Mouse (Mus musculus) splenic B cell, adult 2 months (primary cell): ENCODE results near the gene Zdhhc6.

ENCODE experiments used
- DNase-seq: peaks from one replicate; pipeline ENCODE4 v3.0.0-alpha.2; 2011; ENCODE audit warnings: low read depth, low spot score
- H3K27me3 ChIP-seq: 2 replicates; pipeline ENCODE4 v1.6.1; 2012; ENCODE audit warnings: mild to moderate bottlenecking, low read length, moderate library complexity, mixed read lengths; ENCODE audit not compliant: control insufficient read depth, poor library complexity, insufficient read depth, severe bottlenecking
- H3K36me3 ChIP-seq: 2 replicates; pipeline ENCODE4 v1.6.1; 2012; ENCODE audit warnings: mild to moderate bottlenecking, low read length, moderate library complexity, mixed read lengths; ENCODE audit not compliant: control insufficient read depth, poor library complexity, insufficient read depth, severe bottlenecking

The Zdhhc6 gene

DNA sequence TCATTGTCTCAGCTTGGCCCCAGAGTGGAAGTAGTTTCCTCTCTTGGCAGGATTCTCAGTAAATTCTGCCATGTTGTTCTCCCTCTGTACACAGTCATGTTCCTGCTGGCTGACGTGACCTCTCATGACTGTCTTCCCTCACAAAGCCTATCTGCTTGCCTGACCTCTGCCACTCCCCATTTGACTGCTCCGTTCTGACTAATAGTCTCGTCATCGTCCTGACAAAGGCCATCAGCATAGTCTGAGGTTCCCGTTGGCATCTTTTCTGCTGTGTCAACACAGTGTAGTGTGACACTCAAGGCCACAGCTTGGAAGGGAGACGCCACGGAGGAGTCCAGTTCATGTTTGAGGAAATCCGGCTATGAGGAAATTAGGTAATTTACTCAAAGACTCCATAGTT lies 83.7 kb downstream of the Zdhhc6 start:
- no peaks in the 10 kb centered on the region for H3K36me3 ChIP-seq
- no peaks in the 10 kb centered on the region for H3K27me3 ChIP-seq
- DNase-seq, result no peak

- Histone ChIP-seq H3K36me3 (no peaks in the 10 kb centered on the region), H3K27me3 (no peaks in the 10 kb centered on the region)
- no peak for DNase-seq
These were observed 84.8 kb downstream of the Zdhhc6 start for GRCm38 (mm10) chr19:55231081-55231480.

- peak; percentile 68 for DNase-seq
- Histone ChIP-seq H3K27me3 (no peaks in the 10 kb centered on the region), H3K36me3 (no peaks in the 10 kb centered on the region)
These were observed 88.7 kb downstream of the Zdhhc6 start for GRCm38 (mm10) chr19:55227135-55227534.

- Histone ChIP-seq H3K27me3 (no peaks in the 10 kb centered on the region), H3K36me3 (no peaks in the 10 kb centered on the region)
- no peak for DNase-seq
These were observed 89.2 kb downstream of the Zdhhc6 start for GRCm38 (mm10) chr19:55226621-55227020.

GRCm38 (mm10) chr19:55222268-55222667 lies 93.6 kb downstream of the Zdhhc6 start:
- H3K36me3 ChIP-seq, result no peaks in the 10 kb centered on the region
- no peak for DNase-seq
- no peaks in the 10 kb centered on the region for H3K27me3 ChIP-seq
